Mouse (Mus musculus) cerebellum, adult 2 months (tissue): ENCODE results near the gene Mgat4e.

Experiments
- CTCF ChIP-seq: fragments of 200-500 bp; IDR thresholded peaks from 2 replicates; pipeline ENCODE4 v1.5.1; 2011; ENCODE audit warnings: low read depth, mild to moderate bottlenecking, control low read depth, low read length, moderate library complexity, borderline replicate concordance; ENCODE audit not compliant: insufficient read depth
- POLR2A ChIP-seq: fragments of 200-500 bp; IDR thresholded peaks from 2 replicates; pipeline ENCODE4 v1.6.1; 2011; ENCODE audit warnings: low read length, control low read depth, borderline replicate concordance; ENCODE audit not compliant: insufficient read depth

- TF ChIP-seq CTCF (no peak), POLR2A (no peak)
These were observed 53.5 kb downstream of the Mgat4e start for GRCm38 (mm10) chr1:134495991-134496390.
